In genomic region chr9:108338551-108338885, GRCm38 (mm10) we compare ENCODE assay signal across 8 mouse cellular contexts. TPM values are rescaled to one million over a fixed set of nuclear protein-coding genes. Genes with fewer than 3 reads are reported as not detected.
DNase-seq lines count a peak whose midpoint lies in the region; ATAC-seq and TF ChIP-seq lines count a peak whose summit lies in the region.

No protein-coding gene starts in this region.

- H3K27ac ChIP-seq in kidney, adult 2 months (ENCODE audit: insufficient read depth, low read depth, low read length), result peak overlapping the region; percentile 90
- peak overlapping the region; percentile 93 for H3K27ac ChIP-seq in hindbrain, embryonic 15.5 days (replicated peaks)

- H3K4me2 ChIP-seq in hindbrain, embryonic 15.5 days, result peak overlapping the region; percentile 76

- no peak for DNase-seq in kidney, adult 2 months
- no peak for DNase-seq in kidney, postnatal 25 days
- peak; percentile 32 for DNase-seq in c-Kit-positive CD71-positive TER-119-negative erythroid progenitor cells, embryonic 14.5 days (ENCODE audit: low read depth)
- peak; percentile 20 for DNase-seq in mesoderm, embryonic 11.5 days (ENCODE audit: low read depth, low spot score)
- DNase-seq in frontal cortex, adult 2 months (ENCODE audit: extremely low spot score in 1 of 2, low spot score in 1 of 2), result no peak
- DNase-seq in gastrocnemius, postnatal 10 days, result no peak

- ATAC-seq in hindbrain, embryonic 15.5 days (ENCODE audit: low FRiP score, low read depth), result no peak
- ATAC-seq in monocyte, adult 5-6 weeks (replicated peaks; ENCODE audit: insufficient number of reproducible peaks, low FRiP score, low TSS enrichment, poor library complexity, severe bottlenecking), result no peak

- no peak for TF ChIP-seq POLR2A in kidney, adult 2 months (IDR thresholded peaks at IDR 0.05; ENCODE audit: low read depth, low read length)

- H3K9ac ChIP-seq in hindbrain, embryonic 15.5 days, result peak overlapping the region; percentile 83; the same call in 1 of the 2 replicates

- no peak for TF ChIP-seq CTCF in kidney, adult 2 months (conservative IDR thresholded peaks at IDR 0.05; ENCODE audit: insufficient read depth, insufficient read length, low read depth, low read length)

- H3K36me3 ChIP-seq in kidney, adult 2 months (ENCODE audit: control insufficient read depth, insufficient read depth, low read length), result peaks cover 6% of the 10 kb centered on the region
- H3K36me3 ChIP-seq in hindbrain, embryonic 15.5 days, result peaks cover 29% of the 10 kb centered on the region

- H3K27me3 ChIP-seq in kidney, adult 2 months (replicated peaks; ENCODE audit: control insufficient read depth, insufficient read depth, low read length), result no peaks in the 10 kb centered on the region
- no peaks in the 10 kb centered on the region for H3K27me3 ChIP-seq in hindbrain, embryonic 15.5 days

- no peak overlapping the region for H3K4me3 ChIP-seq in kidney, adult 2 months (ENCODE audit: insufficient read depth, low read depth, low read length)
- H3K4me3 ChIP-seq in hindbrain, embryonic 15.5 days, result peak overlapping the region; percentile 73

- peaks cover 19% of the 10 kb centered on the region; the same call in 1 of the 2 replicates for H3K4me1 ChIP-seq in kidney, adult 2 months (ENCODE audit: control insufficient read depth, insufficient read depth, low read length)
- H3K4me1 ChIP-seq in hindbrain, embryonic 15.5 days (replicated peaks), result peaks cover 21% of the 10 kb centered on the region

- 17% methylated on average over 6 of the region's 6 CpGs for WGBS in kidney, adult 2 months
- WGBS in hindbrain, embryonic 15.5 days, result 19% methylated on average over 6 of the region's 6 CpGs

- no peaks in the 10 kb centered on the region for H3K9me3 ChIP-seq in hindbrain, embryonic 15.5 days

RNA-seq across cellular contexts. Expression of gene Gpx1, which starts 0.2 kb away (rescaled TPM):
- polyA plus RNA-seq in kidney, adult 2 months (2012; rRNA removed), result 5,487 and 5,501 TPM in 2 replicates
- 444 and 458 TPM in 2 replicates for polyA plus RNA-seq in hindbrain, embryonic 15.5 days (2015; fragmentation: Nextera tagmentation; extraction: Ambion mirVana)
- polyA plus RNA-seq in frontal cortex, adult 2 months (2012; rRNA removed), result 271 and 307 TPM in 2 replicates
- 1,210 to 1,931 TPM (median 1,658 TPM) in 3 replicates for total RNA-seq in monocyte, adult 5-6 weeks (2017)
- 100 to 1,000 TPM in 1 of 2 experiments, 10 to 100 TPM in 1; 97.1 to 117 TPM for total RNA-seq in gastrocnemius, postnatal 10 days (2021)

RNA-seq across cellular contexts. Expression of gene Usp4, which starts 9.1 kb away (rescaled TPM):
- polyA plus RNA-seq in kidney, adult 2 months (2012; rRNA removed), result 68.6 and 74.1 TPM in 2 replicates
- polyA plus RNA-seq in hindbrain, embryonic 15.5 days (2015; fragmentation: Nextera tagmentation; extraction: Ambion mirVana), result 123 and 125 TPM in 2 replicates
- 116 and 128 TPM in 2 replicates for polyA plus RNA-seq in frontal cortex, adult 2 months (2012; rRNA removed)
- 106 to 168 TPM (median 114 TPM) in 3 replicates for total RNA-seq in monocyte, adult 5-6 weeks (2017)
- 10 to 100 TPM; 63.4 to 71.6 TPM for total RNA-seq in gastrocnemius, postnatal 10 days (2021)

RNA-seq across cellular contexts. Expression of gene Tcta, which starts 32.6 kb away (rescaled TPM):
- 53.0 and 55.3 TPM in 2 replicates for polyA plus RNA-seq in kidney, adult 2 months (2012; rRNA removed)
- 52.7 and 53.0 TPM in 2 replicates for polyA plus RNA-seq in hindbrain, embryonic 15.5 days (2015; fragmentation: Nextera tagmentation; extraction: Ambion mirVana)
- 47.5 and 53.5 TPM in 2 replicates for polyA plus RNA-seq in frontal cortex, adult 2 months (2012; rRNA removed)
- total RNA-seq in monocyte, adult 5-6 weeks (2017), result 9.4 to 19.9 TPM (median 16.0 TPM) in 3 replicates
- total RNA-seq in gastrocnemius, postnatal 10 days (2021), result 10 to 100 TPM; 21.7 to 25.0 TPM

RNA-seq across cellular contexts. Expression of gene Rhoa, which starts 32.6 kb away (rescaled TPM):
- polyA plus RNA-seq in kidney, adult 2 months (2012; rRNA removed), result 125 and 179 TPM in 2 replicates
- polyA plus RNA-seq in hindbrain, embryonic 15.5 days (2015; fragmentation: Nextera tagmentation; extraction: Ambion mirVana), result 275 and 287 TPM in 2 replicates
- 153 and 170 TPM in 2 replicates for polyA plus RNA-seq in frontal cortex, adult 2 months (2012; rRNA removed)
- 777 to 880 TPM (median 867 TPM) in 3 replicates for total RNA-seq in monocyte, adult 5-6 weeks (2017)
- 100 to 1,000 TPM; 211 to 226 TPM for total RNA-seq in gastrocnemius, postnatal 10 days (2021)

RNA-seq across cellular contexts. Expression of gene Amt, which starts 41.9 kb away (rescaled TPM):
- polyA plus RNA-seq in kidney, adult 2 months (2012; rRNA removed), result 77.5 and 84.2 TPM in 2 replicates
- polyA plus RNA-seq in hindbrain, embryonic 15.5 days (2015; fragmentation: Nextera tagmentation; extraction: Ambion mirVana), result 27.0 and 28.3 TPM in 2 replicates
- 57.5 and 60.3 TPM in 2 replicates for polyA plus RNA-seq in frontal cortex, adult 2 months (2012; rRNA removed)
- 0.57 to 1.1 TPM in 2 of 3 replicates, not detected in the other for total RNA-seq in monocyte, adult 5-6 weeks (2017)
- 1 to 10 TPM in 1 of 2 experiments, under 1 TPM in 1; 0.82 to 2.4 TPM for total RNA-seq in gastrocnemius, postnatal 10 days (2021)

Comparison
In these comparisons a context has a peak if more than half of its experiments do, and no peak if none do; other contexts are left out.
1. DNase-seq: peak in c-Kit-positive CD71-positive TER-119-negative erythroid progenitor cells, embryonic 14.5 days (single experiment) and mesoderm, embryonic 11.5 days (single experiment); none in kidney, adult 2 months (single experiment), kidney, postnatal 25 days (0 of 2), frontal cortex, adult 2 months (0 of 2) and gastrocnemius, postnatal 10 days (single experiment).
2. RNA of gene Gpx1, which starts 0.2 kb away (polyA plus RNA-seq): 5,487 to 5,501 TPM in kidney, adult 2 months; 444 to 458 TPM in hindbrain, embryonic 15.5 days and 271 to 307 TPM in frontal cortex, adult 2 months; every median in the first group is over 10 times any median in the second.